Mouse (Mus musculus): ENCODE data around the gene Thap2.

- TF ChIP-seq CTCF (IDR thresholded peaks at IDR 0.05; ENCODE audit: low read depth, low read length) (no peak), GATA2 (IDR thresholded peaks at IDR 0.05; ENCODE audit: borderline replicate concordance, low read depth, low read length) (no peak), GATA1 (IDR thresholded peaks at IDR 0.05; ENCODE audit: borderline replicate concordance, low read length) (no peak), TAL1 (conservative IDR thresholded peaks at IDR 0.05; ENCODE audit: low read depth, low read length) (no peak), POLR2AphosphoS5 (IDR thresholded peaks at IDR 0.05; ENCODE audit: insufficient replicate concordance, low read depth, low read length) (no peak)
Observed at GRCm38 (mm10) chr10:115358216-115358919, 25.9 kb downstream of the Thap2 start.
